Mouse (Mus musculus): ENCODE results near the gene Adgrl3.

DNA sequence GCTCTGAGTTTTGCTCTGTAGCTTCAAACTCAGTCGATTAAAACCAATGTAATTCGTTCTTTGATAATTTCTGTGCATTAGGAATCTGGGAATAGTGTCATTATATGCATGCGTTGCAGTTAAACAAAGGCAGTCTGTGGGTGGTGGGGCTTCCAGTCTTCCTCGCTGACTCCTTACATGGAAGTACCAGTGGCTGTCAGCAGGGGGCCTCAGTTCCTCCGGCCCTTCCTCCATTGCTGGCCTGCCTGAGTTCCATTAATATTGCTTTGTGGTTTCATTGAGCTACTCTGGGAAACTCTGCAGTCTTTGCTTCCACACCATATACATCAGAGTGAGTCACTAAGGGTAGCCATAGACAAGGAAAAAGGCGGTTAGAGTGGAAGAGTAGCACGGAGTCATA is 356.1 kb downstream of the Adgrl3 start:
- peak; percentile 18 for TF ChIP-seq CTCF (IDR thresholded peaks at IDR 0.05; ENCODE audit: low read depth, low read length)
- no peak for TF ChIP-seq POLR2A (IDR thresholded peaks at IDR 0.05; ENCODE audit: insufficient read depth, low read length)
